7 mouse cellular contexts compared by ENCODE assay signal in the genomic region with DNA sequence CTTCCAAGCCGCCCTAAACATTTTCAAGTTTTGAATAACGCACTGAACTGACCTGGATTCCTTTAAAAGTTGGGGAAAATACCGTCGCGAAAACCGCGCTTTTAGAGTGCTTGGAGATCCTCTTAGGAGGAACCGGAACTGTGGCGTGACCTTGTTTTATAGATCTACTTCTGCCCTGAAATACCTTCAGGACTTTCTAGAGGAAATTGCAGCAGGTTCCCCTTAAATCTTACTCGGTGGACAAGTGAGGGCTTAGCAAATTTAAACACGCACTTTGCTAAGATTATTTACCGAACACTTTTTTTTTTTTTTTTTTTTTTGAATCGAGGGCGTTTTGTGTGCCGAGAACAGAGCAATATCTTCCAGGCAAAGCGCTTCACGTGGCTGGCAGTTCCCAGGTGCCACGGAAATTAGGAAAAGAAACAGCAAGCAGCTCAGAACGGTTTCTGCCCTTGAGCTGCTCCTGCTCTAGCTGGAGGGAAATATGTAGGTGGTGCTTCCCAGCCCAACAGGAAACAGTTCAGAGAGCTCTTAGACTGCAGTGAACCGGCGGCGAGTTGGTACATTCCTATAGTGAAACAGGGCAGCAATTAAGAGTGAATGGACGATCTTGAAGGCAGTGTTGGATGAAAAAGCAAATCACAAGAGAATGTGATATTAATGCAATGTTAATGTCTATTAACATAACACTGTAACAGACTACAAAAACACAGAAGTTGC.
A peak's percentile ranks its signal among the peaks of the same experiment; 100 is the strongest.
DNase-seq lines count a peak whose midpoint lies in the region; ATAC-seq and TF ChIP-seq lines count a peak whose summit lies in the region.

No protein-coding gene starts in this region.

- no peak for ATAC-seq in forebrain, embryonic 15.5 days (replicated peaks)
- no peak for ATAC-seq in intestine, embryonic 14.5 days (replicated peaks; ENCODE audit: low FRiP score, low TSS enrichment, low read depth)
- ATAC-seq in stomach, embryonic 16.5 days (ENCODE audit: insufficient read depth, low FRiP score) = no peak

- DNase-seq in ES-E14 (ENCODE audit: low read depth, low spot score) = peak; percentile 30
- DNase-seq in brain, embryonic 18.5 days (ENCODE audit: low read depth, low spot score) = peak; percentile 73
- DNase-seq in intestine, embryonic 14.5 days (ENCODE audit: low spot score) = peak; percentile 64
- DNase-seq in left cerebral cortex, postnatal 10 days (ENCODE audit: extremely low spot score in 1 of 2, low spot score in 2 of 2) = peak; percentile 58 to 74
- DNase-seq in mesoderm, embryonic 11.5 days (ENCODE audit: low read depth, low spot score) = peak; percentile 44

- no peaks in the 10 kb centered on the region for H3K9me3 ChIP-seq in ES-E14 (ENCODE audit: control insufficient read depth, insufficient read depth, low read depth, low read length)
- no peaks in the 10 kb centered on the region for H3K9me3 ChIP-seq in forebrain, embryonic 15.5 days
- no peaks in the 10 kb centered on the region for H3K9me3 ChIP-seq in intestine, embryonic 14.5 days (ENCODE audit: control insufficient read depth, low read length)
- no peaks in the 10 kb centered on the region for H3K9me3 ChIP-seq in stomach, embryonic 16.5 days (replicated peaks; ENCODE audit: control insufficient read depth, low read length)

- H3K27me3 ChIP-seq in forebrain, embryonic 15.5 days = no peaks in the 10 kb centered on the region
- H3K27me3 ChIP-seq in intestine, embryonic 14.5 days (replicated peaks; ENCODE audit: control insufficient read depth, insufficient read depth, low read length) = peaks cover 32% of the 10 kb centered on the region
- peaks cover 24% of the 10 kb centered on the region for H3K27me3 ChIP-seq in stomach, embryonic 16.5 days (ENCODE audit: control insufficient read depth, insufficient read depth, low read length)

- H3K4me3 ChIP-seq in ES-E14 (ENCODE audit: insufficient read depth in 1 of 2, low read depth in 1 of 2, low read length in 2 of 2, poor library complexity in 1 of 2, severe bottlenecking in 1 of 2) = peak overlapping the region; percentile 63 to 72; a peak in 3 of 4 replicates
- peak overlapping the region; percentile 45 for H3K4me3 ChIP-seq in forebrain, embryonic 15.5 days
- H3K4me3 ChIP-seq in intestine, embryonic 14.5 days (ENCODE audit: low read depth, low read length) = peak overlapping the region; percentile 44
- H3K4me3 ChIP-seq in stomach, embryonic 16.5 days (replicated peaks; ENCODE audit: low read length) = peak overlapping the region; percentile 48

- H3K27ac ChIP-seq in ES-E14 (ENCODE audit: insufficient read depth, low read depth, low read length, poor library complexity, severe bottlenecking) = no peak overlapping the region
- H3K27ac ChIP-seq in forebrain, embryonic 15.5 days (replicated peaks) = peak overlapping the region; percentile 100
- H3K27ac ChIP-seq in intestine, embryonic 14.5 days (ENCODE audit: low read depth) = peak overlapping the region; percentile 70; the same call in 1 of the 2 replicates
- no peak overlapping the region for H3K27ac ChIP-seq in stomach, embryonic 16.5 days (ENCODE audit: low read length)

- in situ Hi-C loops in ES-E14 (cut with MboI; ENCODE audit: low sequenced_read_pairs in 2 of 2, unreplicated experiment in 2 of 2) = loop anchor here (5.0 to 10.0 kb wide), 2 partner anchors 614 to 632 kb away; no protein-coding TSS in a partner anchor

- no peaks in the 10 kb centered on the region for H3K36me3 ChIP-seq in ES-E14 (ENCODE audit: control insufficient read depth, insufficient read depth, low read length, poor library complexity, severe bottlenecking)
- no peaks in the 10 kb centered on the region for H3K36me3 ChIP-seq in forebrain, embryonic 15.5 days
- no peaks in the 10 kb centered on the region for H3K36me3 ChIP-seq in intestine, embryonic 14.5 days (ENCODE audit: control insufficient read depth, insufficient read depth, low read length)
- no peaks in the 10 kb centered on the region for H3K36me3 ChIP-seq in stomach, embryonic 16.5 days (ENCODE audit: control insufficient read depth, insufficient read depth, low read length)

- intact Hi-C loops in left cerebral cortex, postnatal 10 days (cut with DNase I) = loop anchor here (2.0 to 5.0 kb wide), 5 partner anchors 263 to 687 kb away; no protein-coding TSS in a partner anchor

- H3K4me2 ChIP-seq in forebrain, embryonic 15.5 days (replicated peaks) = peak overlapping the region; percentile 75
- H3K4me2 ChIP-seq in intestine, embryonic 14.5 days (ENCODE audit: low read length) = peak overlapping the region; percentile 80
- H3K4me2 ChIP-seq in stomach, embryonic 16.5 days (ENCODE audit: low read depth, low read length) = peak overlapping the region; percentile 95

- peaks cover 0 to 2% of the 10 kb centered on the region in 2 experiments; a peak in 1 of 4 replicates for H3K4me1 ChIP-seq in ES-E14 (ENCODE audit: control insufficient read depth in 2 of 2, insufficient read depth in 2 of 2, low read length in 2 of 2, poor library complexity in 1 of 2)
- H3K4me1 ChIP-seq in forebrain, embryonic 15.5 days = peaks cover 46% of the 10 kb centered on the region
- H3K4me1 ChIP-seq in intestine, embryonic 14.5 days (replicated peaks; ENCODE audit: control insufficient read depth, insufficient read depth, low read length) = peaks cover 6% of the 10 kb centered on the region; the same call in 1 of the 2 replicates
- no peaks in the 10 kb centered on the region; the same call in 1 of the 2 replicates for H3K4me1 ChIP-seq in stomach, embryonic 16.5 days (ENCODE audit: control insufficient read depth, insufficient read depth, low read length)

- WGBS in forebrain, embryonic 15.5 days = under 1% methylated on average over 23 of the region's 23 CpGs
- WGBS in intestine, embryonic 14.5 days = under 1% methylated on average over 23 of the region's 23 CpGs
- under 1% methylated on average over 23 of the region's 23 CpGs for WGBS in stomach, embryonic 16.5 days

- no peak overlapping the region for H3K9ac ChIP-seq in ES-E14 (ENCODE audit: insufficient read depth, low read depth, low read length, poor library complexity, severe bottlenecking)
- peak overlapping the region; percentile 82 for H3K9ac ChIP-seq in forebrain, embryonic 15.5 days (replicated peaks)
- H3K9ac ChIP-seq in intestine, embryonic 14.5 days (ENCODE audit: low read length) = peak overlapping the region; percentile 39
- peak overlapping the region; percentile 54 for H3K9ac ChIP-seq in stomach, embryonic 16.5 days (ENCODE audit: low read length)

TF ChIP-seq in ES-E14, 5 proteins besides CTCF, POLR2A, EP300 and RAD21:
- TF ChIP-seq HCFC1 (IDR thresholded peaks at IDR 0.05; ENCODE audit: borderline replicate concordance, insufficient read depth, low read length) (no peak), ZNF384 (IDR thresholded peaks at IDR 0.05; ENCODE audit: low read depth, low read length) (peak; percentile 73)

Comparison
In these comparisons a context has a peak if more than half of its experiments do, and no peak if none do; other contexts are left out.
1. H3K27ac ChIP-seq: peak in forebrain, embryonic 15.5 days (single experiment) and intestine, embryonic 14.5 days (single experiment); none in ES-E14 (single experiment) and stomach, embryonic 16.5 days (single experiment).
2. Peak in every context shown above with its lines, with median percentiles within 50 percentile points of each other: DNase-seq, H3K4me3 ChIP-seq and H3K4me2 ChIP-seq.